In genomic region chr2:130839874-130840661, GRCm38 (mm10) we compare ENCODE assay signal across 8 mouse cellular contexts.
DNase-seq lines count a peak whose midpoint lies in the region; ATAC-seq and TF ChIP-seq lines count a peak whose summit lies in the region.

No protein-coding gene starts in this region.

- peak overlapping the region; percentile 99 for H3K27ac ChIP-seq in cortical plate, adult 2 months (ENCODE audit: insufficient read depth, low read length)

- ATAC-seq in megakaryocyte, adult 5-6 weeks (ENCODE audit: poor library complexity, severe bottlenecking) = peak; percentile 83

- H3K4me1 ChIP-seq in cortical plate, adult 2 months (ENCODE audit: control insufficient read depth, insufficient read depth, low read length) = peaks cover 2% of the 10 kb centered on the region

- H3K4me3 ChIP-seq in cortical plate, adult 2 months (ENCODE audit: insufficient read depth, low read length) = peak overlapping the region; percentile 73

- peak; percentile 72; the same call in 1 of the 2 replicates for TF ChIP-seq POLR2A in cortical plate, adult 2 months (IDR thresholded peaks at IDR 0.05; ENCODE audit: extremely low read depth, insufficient read depth, low read length)

- DNase-seq in adipocyte (ENCODE audit: low spot score) = peak; percentile 80
- DNase-seq in gastrocnemius, postnatal 10 days = peak; percentile 83
- DNase-seq in induced T-regulatory cell, adult 2 months (ENCODE audit: low read depth) = peak; percentile 88
- peak; percentile 71 for DNase-seq in left cerebral cortex, adult 8-10 months (ENCODE audit: low spot score in 2 of 2)
- peak; percentile 79 for DNase-seq in right cerebral cortex, adult 18-20 months
- DNase-seq in urinary bladder, postnatal 10 days (ENCODE audit: low spot score) = peak; percentile 24

- TF ChIP-seq CTCF in cortical plate, adult 2 months (IDR thresholded peaks at IDR 0.05; ENCODE audit: extremely low read depth, insufficient read depth, low read length) = no peak

Comparison
In these comparisons a context has a peak if more than half of its experiments do, and no peak if none do; other contexts are left out.
1. Peak in every context shown above with its lines: DNase-seq, ATAC-seq, H3K4me3 ChIP-seq and H3K27ac ChIP-seq.
2. DNase-seq: peak in every context shown above with its lines; median percentile 88 in induced T-regulatory cell, adult 2 months; 83 in gastrocnemius, postnatal 10 days; 80 in adipocyte; 79 in right cerebral cortex, adult 18-20 months; 71 in left cerebral cortex, adult 8-10 months; 24 in urinary bladder, postnatal 10 days.